Mouse (Mus musculus) lung, adult 2 months (tissue): ENCODE data around the gene Arfgef2.
A peak's percentile ranks its signal among the peaks of the same experiment; 100 is the strongest.

Source experiments
- CTCF ChIP-seq: fragments of 200-500 bp; IDR thresholded peaks from 2 replicates; pipeline ENCODE4 v1.5.1; 2011; ENCODE audit warnings: mild to moderate bottlenecking, low read length, control low read depth; ENCODE audit not compliant: insufficient read depth
- POLR2A ChIP-seq: fragments of 200-500 bp; IDR thresholded peaks from 2 replicates; pipeline ENCODE4 v1.6.1; 2011; ENCODE audit warnings: low read depth, mild to moderate bottlenecking, control low read depth, low read length, borderline replicate concordance; ENCODE audit errors: extremely low read depth

DNA sequence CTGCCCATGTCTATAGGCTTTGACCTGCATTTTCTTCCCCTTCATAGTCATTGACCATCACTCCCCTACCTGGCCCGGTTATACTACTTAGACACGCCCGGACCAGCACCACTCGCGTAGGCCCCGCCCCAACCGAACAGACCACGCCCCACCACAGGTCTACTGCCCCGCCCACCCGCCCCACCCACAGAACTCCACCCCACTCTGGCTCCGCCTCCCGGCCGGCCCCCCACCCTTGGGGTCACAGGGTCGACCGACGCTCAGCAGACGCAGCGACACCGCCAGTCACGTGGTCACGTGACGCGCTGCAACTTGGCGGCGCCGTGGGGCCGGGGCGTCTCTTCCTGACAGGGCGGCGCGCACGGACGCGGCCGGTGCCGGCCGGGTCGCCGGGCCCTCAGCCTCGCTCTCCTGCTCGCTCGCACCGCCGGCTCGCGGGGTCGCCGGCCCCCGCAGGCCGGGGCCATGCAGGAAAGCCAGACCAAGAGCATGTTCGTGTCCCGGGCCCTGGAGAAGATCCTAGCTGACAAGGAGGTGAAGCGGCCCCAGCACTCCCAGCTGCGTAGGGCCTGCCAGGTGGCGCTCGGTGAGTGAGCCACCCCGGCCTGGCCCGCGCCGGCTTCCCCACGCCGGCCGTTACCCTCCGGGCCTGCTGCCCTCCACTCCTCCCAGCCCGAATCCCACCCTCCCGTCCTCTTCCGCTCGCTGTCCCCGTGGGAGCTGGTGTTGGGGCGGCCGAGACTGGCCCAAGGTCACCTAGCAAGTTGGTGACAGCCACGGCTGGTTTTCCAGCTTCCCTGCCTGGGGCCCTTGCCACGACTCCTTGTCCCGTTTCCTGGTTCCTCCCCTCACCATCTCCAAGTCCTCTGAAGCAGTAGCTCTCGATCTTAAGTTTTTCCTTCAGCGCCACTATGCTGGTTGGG lies at the start of gene Arfgef2:
- TF ChIP-seq CTCF (no peak), POLR2A (peak; percentile 78; the same call in 1 of the 2 replicates)
